Mouse (Mus musculus) liver, embryonic 13.5 days (tissue): ENCODE results near the gene Soat1. TPM values are rescaled to one million over a fixed set of nuclear protein-coding genes. Genes with fewer than 3 reads are reported as not detected.

Source experiments
- ATAC-seq: fragments of 200-750 bp; cut with Nextera tagmentation; 2 replicates; pipeline ENCODE4 v1.8.0; 2017; ENCODE audit warnings: low read depth, mild to moderate bottlenecking, moderate number of reproducible peaks, moderate library complexity
- DNase-seq: peaks from one replicate; pipeline ENCODE4 v3.0.0; 2022
- H3K27ac ChIP-seq: fragments of 300-500 bp; sonication (generic); 2 replicates; pipeline ENCODE4 v1.5.1; 2015; ENCODE audit warnings: moderate library complexity, mild to moderate bottlenecking, inconsistent platforms
- H3K27me3 ChIP-seq: fragments of 300-500 bp; sonication (generic); 2 replicates; pipeline ENCODE4 v1.6.1; 2015; ENCODE audit warnings: mild to moderate bottlenecking, inconsistent platforms
- H3K36me3 ChIP-seq: fragments of 300-500 bp; sonication (generic); 2 replicates; pipeline ENCODE4 v1.6.1; 2015; ENCODE audit warnings: mild to moderate bottlenecking, inconsistent platforms
- H3K4me1 ChIP-seq: fragments of 300-500 bp; sonication (generic); replicated peaks from 2 replicates; pipeline ENCODE4 v1.6.1; 2015; ENCODE audit warnings: inconsistent platforms
- H3K4me2 ChIP-seq: fragments of 300-500 bp; sonication (generic); 2 replicates; pipeline ENCODE4 v1.6.1; 2015; ENCODE audit warnings: inconsistent platforms, mild to moderate bottlenecking, moderate library complexity
- H3K4me3 ChIP-seq: fragments of 300-500 bp; sonication (generic); replicated peaks from 2 replicates; pipeline ENCODE4 v1.5.1; 2015; ENCODE audit warnings: mild to moderate bottlenecking, inconsistent platforms
- H3K9ac ChIP-seq: fragments of 300-500 bp; sonication (generic); 2 replicates; pipeline ENCODE4 v1.6.1; 2015; ENCODE audit warnings: mild to moderate bottlenecking, inconsistent platforms
- H3K9me3 ChIP-seq: fragments of 300-500 bp; sonication (generic); replicated peaks from 2 replicates; pipeline ENCODE4 v1.6.1; 2016; ENCODE audit warnings: inconsistent platforms
- WGBS: fragments of 180-500 bp; shearing (Covaris S2); methylation state at CpG from one replicate; pipeline ENCODE4 v1.1.7; 2015; ENCODE audit not compliant: insufficient replicate concordance; 5-methylcytosine and 5-hydroxymethylcytosine counted together
- polyA plus RNA-seq: library from polyadenylated mRNA; unstranded; fragments of >200 nt; fragmentation: Nextera tagmentation; extraction: Ambion mirVana; gene quantifications from 2 replicates; pipeline ENCODE4 v1.2.1, GENCODE M21; 2015

The Soat1 gene
- polyA plus RNA-seq, 1 experiment from 2014 or later, result 16.1 TPM

DNA sequence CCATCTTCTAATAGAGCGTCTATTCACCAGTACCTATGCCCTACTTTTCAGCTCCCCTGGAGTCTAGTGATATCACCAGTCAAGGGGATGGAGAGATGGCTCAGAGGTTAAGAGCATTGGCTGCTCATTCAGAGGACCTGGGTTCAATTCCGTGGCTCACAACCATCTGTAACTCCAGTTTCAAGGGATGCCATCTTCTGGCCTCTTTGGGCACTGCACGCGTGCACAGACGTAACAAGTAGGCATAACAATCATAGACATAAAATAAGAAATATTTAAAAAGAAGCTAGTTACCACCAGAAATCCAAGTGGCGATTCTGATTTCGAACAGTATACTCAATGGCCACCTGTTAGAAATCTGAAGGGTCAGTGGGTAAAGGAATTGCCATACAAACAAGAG, 13.4 kb upstream of the Soat1 start:
- Histone ChIP-seq H3K36me3 (no peaks in the 10 kb centered on the region), H3K27me3 (no peaks in the 10 kb centered on the region), H3K9me3 (no peaks in the 10 kb centered on the region), H3K27ac (no peak overlapping the region), H3K9ac (no peak overlapping the region), H3K4me3 (no peak overlapping the region), H3K4me1 (no peaks in the 10 kb centered on the region), H3K4me2 (no peak overlapping the region)
- no peak for ATAC-seq
- WGBS, result 75% methylated on average over 7 of the region's 7 CpGs
- DNase-seq, result no peak

GRCm38 (mm10) chr1:156481826-156482225, 7.7 kb upstream of the Soat1 start:
- Histone ChIP-seq H3K27me3 (no peaks in the 10 kb centered on the region), H3K4me1 (peaks cover 6% of the 10 kb centered on the region), H3K4me2 (no peak overlapping the region), H3K27ac (no peak overlapping the region), H3K4me3 (no peak overlapping the region), H3K9me3 (no peaks in the 10 kb centered on the region), H3K36me3 (no peaks in the 10 kb centered on the region), H3K9ac (no peak overlapping the region)
- DNase-seq, result no peak
- 79% methylated on average over 3 of the region's 3 CpGs for WGBS
- no peak for ATAC-seq

DNA sequence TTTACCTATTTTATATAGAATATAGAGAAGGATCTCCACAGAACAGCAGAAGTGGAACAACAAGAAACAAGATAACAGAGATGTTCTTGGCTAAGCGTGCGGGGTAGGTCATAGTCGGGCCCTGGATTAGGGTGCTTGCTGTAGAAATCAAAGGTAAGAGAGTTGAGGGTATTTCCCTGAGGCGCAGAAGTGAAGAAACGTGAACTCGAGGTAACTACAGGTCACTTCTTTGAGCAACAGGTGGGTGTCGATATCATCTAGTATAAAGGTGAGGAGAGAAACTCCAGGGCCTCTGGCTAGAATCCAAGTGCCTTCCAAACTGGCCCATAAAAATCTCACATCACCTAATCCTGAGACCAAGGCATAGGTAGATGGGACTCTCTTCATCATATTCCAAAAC, 2.4 kb upstream of the Soat1 start:
- no peaks in the 10 kb centered on the region for H3K9me3 ChIP-seq
- peaks cover 27% of the 10 kb centered on the region for H3K4me1 ChIP-seq
- no peak for DNase-seq
- no peaks in the 10 kb centered on the region for H3K36me3 ChIP-seq
- no peak overlapping the region for H3K4me2 ChIP-seq
- H3K9ac ChIP-seq, result no peak overlapping the region
- 66% methylated on average over 7 of the region's 7 CpGs for WGBS
- no peak overlapping the region for H3K4me3 ChIP-seq
- H3K27me3 ChIP-seq, result peaks cover 19% of the 10 kb centered on the region
- no peak for ATAC-seq
- no peak overlapping the region for H3K27ac ChIP-seq

- H3K9ac ChIP-seq, result no peak overlapping the region
- no peak overlapping the region for H3K27ac ChIP-seq
- 48% methylated on average over 2 of the region's 2 CpGs for WGBS
- peaks cover 19% of the 10 kb centered on the region for H3K27me3 ChIP-seq
- H3K4me3 ChIP-seq, result no peak overlapping the region
- no peaks in the 10 kb centered on the region for H3K36me3 ChIP-seq
- H3K4me1 ChIP-seq, result peaks cover 30% of the 10 kb centered on the region
- H3K4me2 ChIP-seq, result no peak overlapping the region
- DNase-seq (no peak), ATAC-seq (no peak)
- H3K9me3 ChIP-seq, result no peaks in the 10 kb centered on the region
These were observed 1.9 kb upstream of the Soat1 start for GRCm38 (mm10) chr1:156476016-156476415.

DNA sequence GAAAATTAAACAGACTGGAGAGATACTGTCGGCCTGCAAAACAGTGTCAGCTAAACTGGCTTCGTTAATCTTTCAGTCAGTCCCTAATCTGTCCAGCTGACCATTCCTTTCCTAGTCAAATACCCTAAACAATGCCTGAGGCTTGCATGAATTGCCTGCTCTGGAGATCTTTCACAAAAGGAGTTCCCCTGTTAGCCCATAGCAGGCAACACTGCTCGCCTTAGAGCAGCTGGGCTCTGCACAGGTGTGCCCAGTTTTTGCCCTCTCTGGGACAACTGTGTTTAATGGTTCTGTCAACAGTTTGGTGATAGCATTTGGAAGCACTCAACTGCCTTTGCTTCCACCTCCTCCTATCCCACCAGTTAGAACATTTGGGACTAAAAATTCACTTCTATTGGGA, 723 bp upstream of the Soat1 start:
- H3K9ac ChIP-seq, result no peak overlapping the region
- H3K9me3 ChIP-seq, result no peaks in the 10 kb centered on the region
- H3K36me3 ChIP-seq, result no peaks in the 10 kb centered on the region
- WGBS, result 74% methylated on average over 3 of the region's 3 CpGs
- H3K4me3 ChIP-seq, result no peak overlapping the region
- DNase-seq, result no peak
- peaks cover 33% of the 10 kb centered on the region for H3K4me1 ChIP-seq
- peaks cover 19% of the 10 kb centered on the region for H3K27me3 ChIP-seq
- no peak overlapping the region for H3K27ac ChIP-seq
- ATAC-seq, result no peak
- no peak overlapping the region for H3K4me2 ChIP-seq

GRCm38 (mm10) chr1:156473003-156473402, 1.1 kb downstream of the Soat1 start:
- Histone ChIP-seq H3K4me2 (peak overlapping the region; percentile 81), H3K27ac (peak overlapping the region; percentile 29; the same call in 1 of the 2 replicates), H3K4me3 (peak overlapping the region; percentile 69), H3K36me3 (0 out of 2 replicates have a peak, but pooled peaks cover 2% of the 10 kb centered on the region), H3K9ac (peak overlapping the region; percentile 68; the same call in 1 of the 2 replicates), H3K4me1 (peaks cover 39% of the 10 kb centered on the region), H3K27me3 (peaks cover 19% of the 10 kb centered on the region), H3K9me3 (no peaks in the 10 kb centered on the region)
- DNase-seq, result no peak
- no peak for ATAC-seq
- 10% methylated on average over 11 of the region's 11 CpGs for WGBS

DNA sequence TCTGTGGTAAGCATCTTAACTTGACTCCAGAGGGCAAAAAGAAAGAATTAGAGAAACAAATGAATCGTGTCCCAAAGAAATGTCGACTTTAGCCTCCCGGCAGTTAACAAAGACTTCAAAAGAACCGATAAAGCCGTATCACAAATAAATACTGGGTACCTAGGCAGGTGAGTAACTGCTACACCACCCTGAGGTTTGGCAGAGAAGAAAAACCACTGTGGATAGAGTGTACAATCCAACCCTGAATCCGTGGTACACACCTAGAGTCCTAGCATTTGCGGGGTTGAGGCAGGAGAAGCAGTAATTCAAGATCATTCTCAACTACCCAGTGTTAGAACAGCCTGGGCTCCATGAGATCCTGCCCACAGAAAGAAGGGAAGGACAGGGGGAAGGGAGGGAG, 2.2 kb downstream of the Soat1 start:
- WGBS, result 62% methylated on average over 7 of the region's 7 CpGs
- no peaks in the 10 kb centered on the region for H3K9me3 ChIP-seq
- ATAC-seq, result no peak
- H3K4me1 ChIP-seq, result peaks cover 36% of the 10 kb centered on the region
- peak overlapping the region; percentile 81 for H3K4me2 ChIP-seq
- no peak overlapping the region for H3K9ac ChIP-seq
- peaks cover 19% of the 10 kb centered on the region for H3K27me3 ChIP-seq
- peak overlapping the region; percentile 58 for H3K27ac ChIP-seq
- DNase-seq, result no peak
- H3K36me3 ChIP-seq, result 0 out of 2 replicates have a peak, but pooled peaks cover 2% of the 10 kb centered on the region
- peak overlapping the region; percentile 13; the same call in 1 of the 2 replicates for H3K4me3 ChIP-seq

DNA sequence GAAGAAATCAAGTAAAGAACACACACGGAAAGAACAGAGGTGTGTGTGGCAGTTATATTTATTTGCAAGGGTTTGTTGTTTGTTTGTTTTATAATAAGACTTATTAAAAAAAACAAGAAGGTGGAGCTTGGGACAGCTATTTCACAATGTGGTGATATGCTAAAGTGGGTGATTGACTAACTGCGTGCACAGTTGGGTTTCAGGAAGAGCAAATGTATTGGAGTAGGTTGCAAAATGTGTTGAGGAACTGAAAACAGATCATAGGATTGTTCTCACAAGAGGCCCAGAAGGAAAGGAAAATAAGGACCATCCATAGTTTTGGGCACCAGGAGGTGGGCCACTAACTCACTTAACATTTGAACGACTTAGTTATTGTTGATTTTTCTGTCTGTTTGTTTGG, 3.1 kb downstream of the Soat1 start:
- ATAC-seq (no peak), DNase-seq (no peak)
- H3K9me3 ChIP-seq, result no peaks in the 10 kb centered on the region
- H3K27me3 ChIP-seq, result peaks cover 19% of the 10 kb centered on the region
- H3K4me2 ChIP-seq, result peak overlapping the region; percentile 81; the same call in 1 of the 2 replicates
- H3K9ac ChIP-seq, result no peak overlapping the region
- peak overlapping the region; percentile 58; the same call in 1 of the 2 replicates for H3K27ac ChIP-seq
- peaks cover 10% of the 10 kb centered on the region for H3K36me3 ChIP-seq
- peaks cover 36% of the 10 kb centered on the region for H3K4me1 ChIP-seq
- H3K4me3 ChIP-seq, result no peak overlapping the region
- 59% methylated on average over 3 of the region's 3 CpGs for WGBS

GRCm38 (mm10) chr1:156470557-156470956, 3.6 kb downstream of the Soat1 start:
- Histone ChIP-seq H3K9ac (no peak overlapping the region), H3K4me1 (peaks cover 36% of the 10 kb centered on the region), H3K4me2 (peak overlapping the region; percentile 23), H3K27me3 (peaks cover 19% of the 10 kb centered on the region), H3K36me3 (peaks cover 15% of the 10 kb centered on the region), H3K4me3 (no peak overlapping the region), H3K27ac (peak overlapping the region; percentile 25; the same call in 1 of the 2 replicates), H3K9me3 (no peaks in the 10 kb centered on the region)
- WGBS, result 68% methylated on average over 7 of the region's 7 CpGs
- ATAC-seq, result no peak
- no peak for DNase-seq

- WGBS, result 53% methylated on average over 3 of the region's 3 CpGs
- no peak overlapping the region for H3K9ac ChIP-seq
These were observed 5.6 kb downstream of the Soat1 start for GRCm38 (mm10) chr1:156468576-156468975.

DNA sequence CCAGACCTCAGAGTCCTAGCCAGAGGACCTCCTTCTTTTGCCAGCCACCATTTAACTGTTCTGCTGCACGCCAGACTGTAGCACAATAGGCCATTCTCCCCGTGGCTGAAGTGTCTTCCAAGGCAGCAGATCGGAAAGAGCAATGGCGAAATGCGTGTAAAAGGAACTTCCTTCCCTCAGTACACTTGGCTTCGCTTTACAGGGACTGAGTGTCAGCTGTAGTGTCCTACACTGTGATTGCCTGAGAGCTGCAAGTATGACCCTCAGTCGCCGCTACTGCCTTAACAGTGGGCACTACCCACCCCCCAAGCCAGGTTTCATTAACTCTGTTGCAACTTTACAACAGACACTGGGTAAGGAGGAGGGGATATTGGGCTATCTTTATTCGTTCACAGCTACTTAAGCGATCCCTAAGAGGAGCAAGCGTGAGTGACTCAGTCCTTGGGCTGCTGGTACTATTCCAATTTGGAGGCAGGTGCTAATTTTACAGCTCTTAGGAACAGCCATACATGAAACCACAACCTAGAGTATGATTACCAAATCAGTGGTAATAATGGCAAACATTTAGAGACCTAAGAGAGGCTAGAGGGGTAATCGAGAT, 6.4 kb downstream of the Soat1 start:
- no peak overlapping the region for H3K4me3 ChIP-seq
- 68% methylated on average over 12 of the region's 12 CpGs for WGBS
- ATAC-seq, result no peak
- H3K9ac ChIP-seq, result no peak overlapping the region
- peaks cover 16% of the 10 kb centered on the region for H3K36me3 ChIP-seq
- no peaks in the 10 kb centered on the region for H3K9me3 ChIP-seq
- H3K27me3 ChIP-seq, result peaks cover 6% of the 10 kb centered on the region
- no peak overlapping the region for H3K4me2 ChIP-seq
- DNase-seq, result no peak
- H3K4me1 ChIP-seq, result peaks cover 32% of the 10 kb centered on the region
- no peak overlapping the region for H3K27ac ChIP-seq

More at GRCm38 (mm10) chr1:156468576-156468975, 5.6 kb downstream of the Soat1 start:
- no peak overlapping the region for H3K4me3 ChIP-seq
- no peak for ATAC-seq
- peaks cover 12% of the 10 kb centered on the region for H3K27me3 ChIP-seq
- H3K36me3 ChIP-seq, result peaks cover 16% of the 10 kb centered on the region
- DNase-seq, result no peak
- peaks cover 32% of the 10 kb centered on the region for H3K4me1 ChIP-seq
- no peak overlapping the region for H3K4me2 ChIP-seq
- no peak overlapping the region for H3K27ac ChIP-seq
- no peaks in the 10 kb centered on the region for H3K9me3 ChIP-seq

GRCm38 (mm10) chr1:156464963-156465362, 9.2 kb downstream of the Soat1 start:
- peaks cover 38% of the 10 kb centered on the region for H3K4me1 ChIP-seq
- no peaks in the 10 kb centered on the region for H3K27me3 ChIP-seq
- H3K9ac ChIP-seq, result no peak overlapping the region
- ATAC-seq (no peak), DNase-seq (no peak)
- no peak overlapping the region for H3K4me2 ChIP-seq
- no peaks in the 10 kb centered on the region for H3K9me3 ChIP-seq
- peaks cover 16% of the 10 kb centered on the region for H3K36me3 ChIP-seq
- WGBS, result 70% methylated on average over 9 of the region's 9 CpGs
- no peak overlapping the region for H3K4me3 ChIP-seq
- no peak overlapping the region for H3K27ac ChIP-seq
